Mouse (Mus musculus) embryonic facial prominence, embryonic 11.5 days (tissue): ENCODE measurements around the gene Acap2. TPM values are rescaled to one million over a fixed set of nuclear protein-coding genes. Genes with fewer than 3 reads are reported as not detected.
A peak's percentile ranks its signal among the peaks of the same experiment; 100 is the strongest.

Experiments used
- ATAC-seq: fragments of 200-750 bp; cut with Nextera tagmentation; replicated peaks from 2 replicates; pipeline ENCODE4 v1.8.0; 2017; ENCODE audit warnings: low read depth; ENCODE audit not compliant: insufficient number of reproducible peaks, low FRiP score, low TSS enrichment
- DNase-seq: peaks from one replicate; pipeline ENCODE4 v3.0.0-alpha.2; 2015; ENCODE audit warnings: low spot score
- H3K27ac ChIP-seq: fragments of 300-500 bp; sonication (generic); replicated peaks from 2 replicates; pipeline ENCODE4 v1.5.1; 2014; ENCODE audit warnings: mild to moderate bottlenecking, low read depth, low read length, control low read depth
- H3K27me3 ChIP-seq: fragments of 300-500 bp; sonication (generic); 2 replicates; pipeline ENCODE4 v1.6.1; 2014; ENCODE audit warnings: mild to moderate bottlenecking, low read length, moderate library complexity, mixed read lengths; ENCODE audit not compliant: control insufficient read depth, insufficient read depth
- H3K36me3 ChIP-seq: fragments of 300-500 bp; sonication (generic); replicated peaks from 2 replicates; pipeline ENCODE4 v1.6.1; 2014; ENCODE audit warnings: low read depth, mild to moderate bottlenecking, low read length, moderate library complexity, mixed read lengths; ENCODE audit not compliant: control insufficient read depth, insufficient read depth
- H3K4me1 ChIP-seq: fragments of 300-500 bp; sonication (generic); 2 replicates; pipeline ENCODE4 v1.6.1; 2014; ENCODE audit warnings: low read length, mixed read lengths; ENCODE audit not compliant: control insufficient read depth, insufficient read depth
- H3K4me2 ChIP-seq: fragments of 300-500 bp; sonication (generic); 2 replicates; pipeline ENCODE4 v1.6.1; 2014; ENCODE audit warnings: low read depth, mild to moderate bottlenecking, control low read depth, low read length, moderate library complexity
- H3K4me3 ChIP-seq: fragments of 300-500 bp; sonication (generic); 2 replicates; pipeline ENCODE4 v1.5.1; 2014; ENCODE audit warnings: low read depth, low read length, control low read depth
- H3K9ac ChIP-seq: fragments of 300-500 bp; sonication (generic); replicated peaks from 2 replicates; pipeline ENCODE4 v1.6.1; 2014; ENCODE audit warnings: mild to moderate bottlenecking, control low read depth, low read length
- H3K9me3 ChIP-seq: fragments of 300-500 bp; sonication (generic); replicated peaks from 2 replicates; pipeline ENCODE4 v1.6.1; 2016; ENCODE audit warnings: mild to moderate bottlenecking, low read length, inconsistent platforms, mixed read lengths; ENCODE audit not compliant: control insufficient read depth
- WGBS: fragments of 180-500 bp; shearing (Covaris S2); extraction: QIAGEN DNeasy Blood & Tissue Kit; methylation state at CpG from one replicate; pipeline ENCODE4 v1.1.7; 2014; 5-methylcytosine and 5-hydroxymethylcytosine counted together
- polyA plus RNA-seq: library from polyadenylated mRNA; unstranded; fragments of >200 nt; fragmentation: Nextera tagmentation; extraction: Ambion mirVana; gene quantifications from 2 replicates; pipeline ENCODE4 v1.2.1, GENCODE M21; 2014

The Acap2 gene
- 21.2 and 25.4 TPM in 2 replicates for polyA plus RNA-seq

- H3K36me3 ChIP-seq, result no peaks in the 10 kb centered on the region
- H3K9me3 ChIP-seq, result no peaks in the 10 kb centered on the region
- H3K4me3 ChIP-seq, result peak within 1 kb of the TSS; percentile 93
- H3K27ac ChIP-seq, result peak within 1 kb of the TSS; percentile 79
- H3K27me3 ChIP-seq, result no peaks in the 10 kb centered on the region
- H3K4me1 ChIP-seq, result no peaks in the 10 kb centered on the region
- peak within 1 kb of the TSS; percentile 85 for H3K4me2 ChIP-seq
- DNase-seq (peak; percentile 97), ATAC-seq (peak; percentile 99)
- under 1% methylated on average over 73 of the region's 73 CpGs for WGBS
- peak within 1 kb of the TSS; percentile 91 for H3K9ac ChIP-seq
Measured at GRCm38 (mm10) chr16:31200790-31201567, at the start of gene Acap2. TSS of gene Acap2 (minus strand) at chr16:31201245.

GRCm38 (mm10) chr16:31249401-31249800 lies 48.4 kb upstream of the Acap2 start:
- Histone ChIP-seq H3K9me3 (no peaks in the 10 kb centered on the region), H3K4me1 (no peaks in the 10 kb centered on the region), H3K9ac (no peak overlapping the region), H3K4me2 (no peak overlapping the region), H3K27me3 (no peaks in the 10 kb centered on the region), H3K27ac (no peak overlapping the region), H3K4me3 (no peak overlapping the region), H3K36me3 (no peaks in the 10 kb centered on the region)
- 90% methylated on average over 3 of the region's 3 CpGs for WGBS
- ATAC-seq (no peak), DNase-seq (no peak)

- Histone ChIP-seq H3K27ac (no peak overlapping the region), H3K4me2 (no peak overlapping the region), H3K9me3 (no peaks in the 10 kb centered on the region), H3K4me1 (no peaks in the 10 kb centered on the region), H3K27me3 (no peaks in the 10 kb centered on the region), H3K4me3 (no peak overlapping the region), H3K36me3 (no peaks in the 10 kb centered on the region), H3K9ac (no peak overlapping the region)
- DNase-seq (no peak), ATAC-seq (no peak)
- WGBS, result 90% methylated on average over 13 of the region's 13 CpGs
Measured at GRCm38 (mm10) chr16:31248717-31249116, 47.7 kb upstream of the Acap2 start.

- no peaks in the 10 kb centered on the region for H3K36me3 ChIP-seq
- no peak overlapping the region for H3K4me2 ChIP-seq
- H3K4me1 ChIP-seq, result no peaks in the 10 kb centered on the region
- DNase-seq (no peak), ATAC-seq (no peak)
- no peaks in the 10 kb centered on the region for H3K27me3 ChIP-seq
- WGBS, result 84% methylated on average over 7 of the region's 7 CpGs
- H3K9me3 ChIP-seq, result no peaks in the 10 kb centered on the region
- no peak overlapping the region for H3K9ac ChIP-seq
- no peak overlapping the region for H3K4me3 ChIP-seq
- H3K27ac ChIP-seq, result no peak overlapping the region
Measured at GRCm38 (mm10) chr16:31247442-31247841, 46.4 kb upstream of the Acap2 start.

GRCm38 (mm10) chr16:31244053-31244452 lies 43.0 kb upstream of the Acap2 start:
- ATAC-seq (no peak), DNase-seq (no peak)
- Histone ChIP-seq H3K36me3 (no peaks in the 10 kb centered on the region), H3K9ac (no peak overlapping the region), H3K27me3 (no peaks in the 10 kb centered on the region), H3K4me3 (no peak overlapping the region), H3K4me2 (no peak overlapping the region), H3K4me1 (no peaks in the 10 kb centered on the region), H3K27ac (no peak overlapping the region), H3K9me3 (no peaks in the 10 kb centered on the region)
- 85% methylated on average over 3 of the region's 3 CpGs for WGBS

- H3K4me3 ChIP-seq, result no peak overlapping the region
- H3K4me2 ChIP-seq, result no peak overlapping the region
- no peaks in the 10 kb centered on the region for H3K27me3 ChIP-seq
- no peaks in the 10 kb centered on the region for H3K9me3 ChIP-seq
- no peak for DNase-seq
- H3K4me1 ChIP-seq, result no peaks in the 10 kb centered on the region
- no peak overlapping the region for H3K27ac ChIP-seq
- no peak overlapping the region for H3K9ac ChIP-seq
- no peaks in the 10 kb centered on the region for H3K36me3 ChIP-seq
- ATAC-seq, result no peak
- WGBS, result 85% methylated on average over 9 of the region's 9 CpGs
Measured at GRCm38 (mm10) chr16:31241433-31241832, 40.4 kb upstream of the Acap2 start.

- no peak overlapping the region for H3K27ac ChIP-seq
- H3K9me3 ChIP-seq, result no peaks in the 10 kb centered on the region
- no peak overlapping the region for H3K9ac ChIP-seq
- H3K36me3 ChIP-seq, result no peaks in the 10 kb centered on the region
- no peak overlapping the region for H3K4me2 ChIP-seq
- ATAC-seq, result no peak
- WGBS, result 93% methylated on average over 8 of the region's 8 CpGs
- no peak for DNase-seq
- H3K4me3 ChIP-seq, result no peak overlapping the region
- no peaks in the 10 kb centered on the region for H3K27me3 ChIP-seq
- H3K4me1 ChIP-seq, result no peaks in the 10 kb centered on the region
Measured at GRCm38 (mm10) chr16:31240569-31240968, 39.5 kb upstream of the Acap2 start.

- DNase-seq (no peak), ATAC-seq (no peak)
- Histone ChIP-seq H3K4me3 (no peak overlapping the region), H3K9me3 (no peaks in the 10 kb centered on the region), H3K4me1 (no peaks in the 10 kb centered on the region), H3K9ac (no peak overlapping the region), H3K36me3 (no peaks in the 10 kb centered on the region), H3K27me3 (no peaks in the 10 kb centered on the region; the same call in 1 of the 2 replicates), H3K4me2 (no peak overlapping the region), H3K27ac (no peak overlapping the region)
- WGBS, result 66% methylated on average over 5 of the region's 5 CpGs
Measured at GRCm38 (mm10) chr16:31238281-31238680, 37.2 kb upstream of the Acap2 start.
